Mouse (Mus musculus) kidney, adult 2 months (tissue): ENCODE measurements at regions not wholly inside any gene's neighbourhood (a gene's known extent, or its start where the extent isn't known, plus 50 kb on each side); places are given as distances from the start of the nearest gene placed in this dataset.

Experiments
- CTCF ChIP-seq: fragments of 200-500 bp; conservative IDR thresholded peaks from 2 replicates; pipeline ENCODE4 v1.5.1; 2011; ENCODE audit warnings: low read depth, mild to moderate bottlenecking, control low read depth, low read length, moderate library complexity, mixed read lengths; ENCODE audit not compliant: insufficient read depth, insufficient read length
- POLR2A ChIP-seq: fragments of 200-500 bp; IDR thresholded peaks from one replicate; pipeline ENCODE4 v1.6.1; 2011; ENCODE audit warnings: low read depth, low read length, control low read depth

GRCm38 (mm10) chr10:91242491-91243046 is 61.5 kb upstream of the Tmpo start:
- TF ChIP-seq POLR2A (no peak), CTCF (no peak)
